Mouse (Mus musculus): Measurements from ENCODE around the gene Smg8.

Smg8 gene

GRCm38 (mm10) chr11:87043052-87043451 lies 43.5 kb downstream of the Smg8 start:
- DNase-seq (ENCODE audit: low spot score in 2 of 2): no peak

GRCm38 (mm10) chr11:87039307-87039963 lies 47.1 kb downstream of the Smg8 start:
- no peak for DNase-seq (ENCODE audit: low spot score in 2 of 2)

- DNase-seq (ENCODE audit: low spot score in 2 of 2): no peak
Observed at GRCm38 (mm10) chr11:87036180-87036579, 50.4 kb downstream of the Smg8 start.

- DNase-seq (ENCODE audit: low spot score in 2 of 2): no peak
Observed at GRCm38 (mm10) chr11:87028212-87028611, 58.4 kb downstream of the Smg8 start.
